In genomic region chr3:95803851-95804250, GRCm38 (mm10) we compare ENCODE assay signal across 28 mouse cellular contexts.
"Had no signal": no experiment of that assay in that cellular context is flagged by ENCODE, and none has a peak within 500 bp of the region (broad histone marks: within the 10 kb centered on the region; RNA-seq: fewer than 3 reads in every experiment).

No protein-coding gene starts in this region.

- DNase-seq: left cerebral cortex, postnatal 4 days; liver; liver, embryonic 13.5 days; lung, adult 18-20 months; lung, adult 2 months; lung, embryonic 14.5 days; lung, postnatal 10 days; lung, postnatal 14 days; lung, postnatal 36 days; lung, postnatal 4 days; midbrain, embryonic 14.5 days had no signal

- H3K27me3 ChIP-seq: limb, embryonic 12.5 days; limb, embryonic 13.5 days; limb, embryonic 15.5 days; liver, embryonic 12.5 days; liver, embryonic 13.5 days; liver, embryonic 15.5 days; lung, embryonic 15.5 days; megakaryocyte, embryonic 14.5 days; midbrain, embryonic 12.5 days; midbrain, embryonic 13.5 days; midbrain, embryonic 15.5 days had no signal

- H3K27ac ChIP-seq: left cerebral cortex, adult 2 months; limb, embryonic 10.5 days; limb, embryonic 12.5 days; limb, embryonic 13.5 days; limb, embryonic 15.5 days; liver, embryonic 12.5 days; liver, embryonic 13.5 days; liver, embryonic 14.5 days; liver, embryonic 15.5 days; lung, embryonic 15.5 days; macrophage; midbrain, embryonic 12.5 days; midbrain, embryonic 13.5 days; midbrain, embryonic 15.5 days had no signal

- ATAC-seq: liver, embryonic 12.5 days; lung, postnatal 0 days; midbrain, embryonic 13.5 days; midbrain, embryonic 15.5 days; midbrain, embryonic 16.5 days had no signal

- H3K9ac ChIP-seq: limb, embryonic 12.5 days; limb, embryonic 13.5 days; limb, embryonic 15.5 days; liver, embryonic 12.5 days; liver, embryonic 13.5 days; liver, embryonic 14.5 days; liver, embryonic 15.5 days; lung, embryonic 14.5 days; lung, embryonic 15.5 days; midbrain, embryonic 12.5 days; midbrain, embryonic 13.5 days; midbrain, embryonic 15.5 days had no signal

- H3K4me1 ChIP-seq: limb, embryonic 10.5 days; limb, embryonic 12.5 days; limb, embryonic 13.5 days; limb, embryonic 15.5 days; lung, embryonic 15.5 days; midbrain, embryonic 12.5 days; midbrain, embryonic 13.5 days; midbrain, embryonic 15.5 days had no signal

- H3K4me2 ChIP-seq: limb, embryonic 12.5 days; limb, embryonic 13.5 days; limb, embryonic 15.5 days; liver, embryonic 12.5 days; liver, embryonic 13.5 days; liver, embryonic 15.5 days; lung, embryonic 14.5 days; lung, embryonic 15.5 days; midbrain, embryonic 12.5 days; midbrain, embryonic 13.5 days; midbrain, embryonic 15.5 days had no signal

- H3K4me3 ChIP-seq: left cerebral cortex, adult 2 months; limb, embryonic 10.5 days; limb, embryonic 12.5 days; limb, embryonic 13.5 days; limb, embryonic 15.5 days; liver, embryonic 12.5 days; liver, embryonic 13.5 days; liver, embryonic 15.5 days; lung, embryonic 15.5 days; megakaryocyte, embryonic 14.5 days; midbrain, embryonic 12.5 days; midbrain, embryonic 13.5 days; midbrain, embryonic 15.5 days; myocyte had no signal

- H3K9me3 ChIP-seq: limb, embryonic 10.5 days; limb, embryonic 12.5 days; limb, embryonic 13.5 days; limb, embryonic 15.5 days; liver, embryonic 12.5 days; liver, embryonic 13.5 days; liver, embryonic 15.5 days; lung, embryonic 15.5 days; megakaryocyte, embryonic 14.5 days; midbrain, embryonic 12.5 days; midbrain, embryonic 13.5 days; midbrain, embryonic 15.5 days had no signal
